Mouse (Mus musculus) heart, adult 18-20 months (tissue): ENCODE results near the gene Aldh1a3. TPM values are rescaled to one million over a fixed set of nuclear protein-coding genes. Genes with fewer than 3 reads are reported as not detected.

Source experiments
- DNase-seq, 2 experiments: peaks; one replicate each; pipeline ENCODE4 v3.0.0; 2021 to 2022; ENCODE audit warnings: mixed read lengths in 1 of 2
- long read RNA-seq, 2 experiments: library from polyadenylated mRNA; stranded (forward); transcript quantifications; one replicate each; pipeline ENCODE4 v2.0.0; 2021
- total RNA-seq, 2 experiments: library from RNA; stranded (reverse); gene quantifications; 2 replicates each; pipeline ENCODE4 v1.2.3; 2021

Gene Aldh1a3
- total RNA-seq: 1 to 10 TPM in 1 of 2 experiments, under 1 TPM in 1; 0.84 to 1.1 TPM
- long read RNA-seq, experiment 1: 0 reads
- long read RNA-seq, experiment 2, partial matches to known transcripts: 0 of 1 reads
- long read RNA-seq, experiment 2, other reads (novel, unspliced or antisense): 1 of 1 reads

GRCm38 (mm10) chr7:66427437-66428161 lies at the start of gene Aldh1a3:
Aldh1a3 (minus strand) TSS chr7:66427517.
- DNase-seq: peak; percentile 40 to 60

GRCm38 (mm10) chr7:66476289-66476688 lies 49.0 kb upstream of the Aldh1a3 start:
- DNase-seq: no peak

GRCm38 (mm10) chr7:66471641-66472216 lies 44.4 kb upstream of the Aldh1a3 start:
- DNase-seq: no peak

- DNase-seq: no peak
Measured at GRCm38 (mm10) chr7:66466641-66467040, 39.3 kb upstream of the Aldh1a3 start.

- no peak for DNase-seq
Measured at GRCm38 (mm10) chr7:66465241-66465640, 37.9 kb upstream of the Aldh1a3 start.

- no peak for DNase-seq
Measured at GRCm38 (mm10) chr7:66463081-66463480, 35.8 kb upstream of the Aldh1a3 start.

- DNase-seq: no peak
Measured at GRCm38 (mm10) chr7:66451622-66452295, 24.4 kb upstream of the Aldh1a3 start.

GRCm38 (mm10) chr7:66449971-66450752 lies 22.8 kb upstream of the Aldh1a3 start:
- DNase-seq: peak; percentile 26 to 35

GRCm38 (mm10) chr7:66448786-66449540 lies 21.6 kb upstream of the Aldh1a3 start:
- no peak for DNase-seq

GRCm38 (mm10) chr7:66448304-66448703 lies 21.0 kb upstream of the Aldh1a3 start:
- no peak for DNase-seq

GRCm38 (mm10) chr7:66446860-66447259 lies 19.5 kb upstream of the Aldh1a3 start:
- no peak for DNase-seq

- DNase-seq: no peak
Measured at GRCm38 (mm10) chr7:66445117-66445905, 18.0 kb upstream of the Aldh1a3 start.

- no peak for DNase-seq
Measured at GRCm38 (mm10) chr7:66444706-66445105, 17.4 kb upstream of the Aldh1a3 start.

- DNase-seq: peak; percentile 7 to 41
Measured at GRCm38 (mm10) chr7:66442501-66443369, 15.4 kb upstream of the Aldh1a3 start.

GRCm38 (mm10) chr7:66438787-66439669 lies 11.7 kb upstream of the Aldh1a3 start:
- DNase-seq: no peak

GRCm38 (mm10) chr7:66434453-66434935 lies 7.2 kb upstream of the Aldh1a3 start:
- DNase-seq: peak; percentile 47 to 86

- no peak for DNase-seq
Measured at GRCm38 (mm10) chr7:66427053-66427436, 272 bp downstream of the Aldh1a3 start.

- DNase-seq: no peak
Measured at GRCm38 (mm10) chr7:66421903-66422302, 5.4 kb downstream of the Aldh1a3 start.
